Mouse (Mus musculus) cerebellum, adult 18-20 months (tissue): Measurements from ENCODE around the gene Kcns1.

Experiments
- DNase-seq, 2 experiments: peaks; one replicate each; pipeline ENCODE4 v3.0.0; 2021

Gene Kcns1

DNA sequence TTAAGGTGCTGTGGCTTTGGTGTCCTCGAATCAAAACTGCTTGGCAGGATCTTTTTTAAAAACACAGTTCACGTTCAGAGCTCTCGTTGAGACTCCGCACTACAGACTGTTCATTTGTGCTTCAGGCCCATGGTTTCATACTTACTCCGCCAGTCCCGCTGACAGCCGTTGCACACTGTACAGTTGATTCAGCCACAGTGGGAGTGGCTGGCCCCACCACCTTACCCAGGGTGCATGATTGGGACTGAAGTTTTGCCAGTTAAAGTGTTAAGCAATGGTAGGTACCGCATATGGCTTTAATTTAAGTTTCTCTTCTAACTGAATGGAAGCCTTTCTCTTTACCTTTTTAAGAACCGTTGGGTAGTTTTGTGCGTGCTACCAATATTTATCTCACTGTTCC lies 55.4 kb downstream of the Kcns1 start:
- DNase-seq: no peak

DNA sequence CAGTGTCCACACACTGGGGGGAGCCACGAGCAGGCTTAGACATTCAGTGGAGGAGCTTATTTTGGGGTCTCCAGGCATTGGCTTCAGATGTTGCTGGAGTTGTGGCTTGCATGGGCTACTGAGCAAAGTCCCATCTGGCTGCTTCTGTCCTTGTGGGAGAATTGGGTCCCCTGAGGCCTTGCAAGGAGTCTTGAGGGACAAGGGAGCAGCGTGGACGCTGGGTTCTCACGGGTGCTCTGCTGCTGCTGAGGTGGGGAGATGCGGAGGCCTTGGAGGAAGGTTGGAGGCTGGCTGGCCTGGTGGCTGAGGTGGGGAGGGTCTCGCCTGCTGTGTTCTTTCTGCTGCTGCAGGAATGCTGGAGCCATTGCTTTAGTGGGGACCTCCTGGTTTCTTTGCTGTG lies 56.9 kb downstream of the Kcns1 start:
- no peak for DNase-seq
